Mouse (Mus musculus): ENCODE results near the gene Pak4. TPM values are rescaled to one million over a fixed set of nuclear protein-coding genes. Genes with fewer than 3 reads are reported as not detected.

Gene Pak4
- polyA plus RNA-seq, 1 experiment, result 33.4 TPM

- no peak overlapping the region for H3ac ChIP-seq (ENCODE audit: control insufficient read depth, insufficient read length, low read depth)
- TF ChIP-seq MYOD1 (IDR thresholded peaks at IDR 0.05; ENCODE audit: control insufficient read depth, insufficient read length, low read depth), result no peak
- no peak for TF ChIP-seq CEBPB (IDR thresholded peaks at IDR 0.05; ENCODE audit: low read depth)
- no peak for TF ChIP-seq USF1 (IDR thresholded peaks at IDR 0.05; ENCODE audit: low read depth)
Observed at GRCm38 (mm10) chr7:28586663-28587411, 11.1 kb downstream of the Pak4 start.

GRCm38 (mm10) chr7:28585001-28585400, 13.0 kb downstream of the Pak4 start:
- Histone ChIP-seq H3ac (ENCODE audit: control insufficient read depth, insufficient read length, low read depth) (no peak overlapping the region), H3K4me3 (ENCODE audit: insufficient read depth, poor library complexity, severe bottlenecking) (no peak overlapping the region), H3K79me3 (ENCODE audit: low read depth) (peaks cover 28% of the 10 kb centered on the region), H3K36me3 (ENCODE audit: control insufficient read depth, insufficient read depth) (no peaks in the 10 kb centered on the region), H3K27me3 (ENCODE audit: control insufficient read depth, insufficient read depth, insufficient read length) (no peaks in the 10 kb centered on the region), H3K79me2 (ENCODE audit: control insufficient read depth, insufficient read depth) (peaks cover 98% of the 10 kb centered on the region)
- TF ChIP-seq FOSL1 (IDR thresholded peaks at IDR 0.05; ENCODE audit: insufficient read depth, low read length, poor library complexity, severe bottlenecking), result no peak
- no peak for TF ChIP-seq MYOG (IDR thresholded peaks at IDR 0.05; ENCODE audit: control insufficient read depth, extremely low read depth, insufficient read length)
- TF ChIP-seq MAX (IDR thresholded peaks at IDR 0.05), result no peak
- TF ChIP-seq CTCF (IDR thresholded peaks at IDR 0.05; ENCODE audit: control insufficient read depth, insufficient read depth, insufficient read length), result no peak
- TF ChIP-seq USF1 (IDR thresholded peaks at IDR 0.05; ENCODE audit: low read depth), result no peak
- TF ChIP-seq MYOD1 (IDR thresholded peaks at IDR 0.05; ENCODE audit: control insufficient read depth, insufficient read length, low read depth), result no peak
- no peak for TF ChIP-seq CEBPB (IDR thresholded peaks at IDR 0.05; ENCODE audit: low read depth)

More at GRCm38 (mm10) chr7:28586663-28587411, 11.1 kb downstream of the Pak4 start:
- H3K36me3 ChIP-seq (ENCODE audit: control insufficient read depth, insufficient read depth), result no peaks in the 10 kb centered on the region
- H3K79me3 ChIP-seq (ENCODE audit: low read depth), result peaks cover 33% of the 10 kb centered on the region
- H3K4me3 ChIP-seq (ENCODE audit: insufficient read depth, poor library complexity, severe bottlenecking), result no peak overlapping the region
- no peaks in the 10 kb centered on the region for H3K27me3 ChIP-seq (ENCODE audit: control insufficient read depth, insufficient read depth, insufficient read length)
- H3K79me2 ChIP-seq (ENCODE audit: control insufficient read depth, insufficient read depth), result peaks cover 100% of the 10 kb centered on the region

- Histone ChIP-seq H3K79me3 (ENCODE audit: low read depth) (peaks cover 25% of the 10 kb centered on the region), H3K36me3 (ENCODE audit: control insufficient read depth, insufficient read depth) (no peaks in the 10 kb centered on the region), H3K4me3 (ENCODE audit: insufficient read depth, poor library complexity, severe bottlenecking) (no peak overlapping the region), H3ac (ENCODE audit: control insufficient read depth, insufficient read length, low read depth) (no peak overlapping the region), H3K79me2 (ENCODE audit: control insufficient read depth, insufficient read depth) (peaks cover 98% of the 10 kb centered on the region), H3K27me3 (ENCODE audit: control insufficient read depth, insufficient read depth, insufficient read length) (no peaks in the 10 kb centered on the region)
- TF ChIP-seq FOSL1 (IDR thresholded peaks at IDR 0.05; ENCODE audit: insufficient read depth, low read length, poor library complexity, severe bottlenecking) (no peak), CEBPB (IDR thresholded peaks at IDR 0.05; ENCODE audit: low read depth) (no peak), USF1 (IDR thresholded peaks at IDR 0.05; ENCODE audit: low read depth) (no peak), CTCF (IDR thresholded peaks at IDR 0.05; ENCODE audit: control insufficient read depth, insufficient read depth, insufficient read length) (no peak), MYOG (IDR thresholded peaks at IDR 0.05; ENCODE audit: control insufficient read depth, extremely low read depth, insufficient read length) (no peak), MAX (IDR thresholded peaks at IDR 0.05) (no peak), MYOD1 (IDR thresholded peaks at IDR 0.05; ENCODE audit: control insufficient read depth, insufficient read length, low read depth) (no peak)
Observed at GRCm38 (mm10) chr7:28584468-28584867, 13.5 kb downstream of the Pak4 start.

DNA sequence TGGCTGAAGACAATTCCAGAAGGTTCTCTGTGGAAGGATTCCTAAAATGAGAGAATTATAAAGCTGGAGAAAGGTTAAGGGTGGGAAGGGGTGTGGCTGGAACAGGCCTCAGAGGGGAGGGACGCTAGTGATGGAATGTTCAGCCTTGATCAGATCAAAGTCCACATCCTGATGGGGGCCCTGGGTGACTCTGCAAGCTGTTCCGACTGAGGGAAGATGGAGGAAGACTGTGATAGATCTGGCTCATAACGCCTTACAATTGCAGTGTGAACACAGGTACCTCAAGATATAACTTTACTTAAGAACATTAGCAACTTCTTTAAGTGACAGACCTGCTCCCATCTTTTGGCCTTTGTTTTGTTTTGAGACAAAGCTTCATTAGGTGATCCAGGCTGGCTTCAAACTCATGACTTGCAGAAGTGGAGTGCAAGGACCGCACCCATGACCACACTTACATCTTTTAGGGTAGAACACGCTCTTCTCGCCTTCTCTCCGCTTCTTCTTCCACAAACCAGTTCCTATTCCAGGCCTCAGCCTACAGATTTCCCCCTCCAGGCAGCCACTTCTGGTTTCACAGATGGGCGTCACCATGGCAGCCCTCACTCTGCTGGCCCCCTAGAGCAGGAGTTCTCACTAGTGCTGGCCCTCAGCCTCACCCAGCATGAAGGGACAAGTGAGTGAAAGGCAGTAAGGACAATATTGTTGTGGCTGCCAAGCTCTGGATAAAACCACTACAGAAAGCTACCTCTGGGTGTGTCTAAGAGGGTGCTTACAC, 14.2 kb downstream of the Pak4 start:
- TF ChIP-seq CEBPB (IDR thresholded peaks at IDR 0.05; ENCODE audit: low read depth) (no peak), CTCF (IDR thresholded peaks at IDR 0.05; ENCODE audit: control insufficient read depth, insufficient read depth, insufficient read length) (no peak), MAX (IDR thresholded peaks at IDR 0.05) (no peak), MYOD1 (IDR thresholded peaks at IDR 0.05; ENCODE audit: control insufficient read depth, insufficient read length, low read depth) (no peak), MYOG (IDR thresholded peaks at IDR 0.05; ENCODE audit: control insufficient read depth, extremely low read depth, insufficient read length) (no peak), FOSL1 (IDR thresholded peaks at IDR 0.05; ENCODE audit: insufficient read depth, low read length, poor library complexity, severe bottlenecking) (no peak), USF1 (IDR thresholded peaks at IDR 0.05; ENCODE audit: low read depth) (no peak)
- Histone ChIP-seq H3K4me3 (ENCODE audit: insufficient read depth, poor library complexity, severe bottlenecking) (no peak overlapping the region), H3K79me2 (ENCODE audit: control insufficient read depth, insufficient read depth) (peaks cover 94% of the 10 kb centered on the region), H3K27me3 (ENCODE audit: control insufficient read depth, insufficient read depth, insufficient read length) (no peaks in the 10 kb centered on the region), H3K79me3 (ENCODE audit: low read depth) (peaks cover 22% of the 10 kb centered on the region), H3ac (ENCODE audit: control insufficient read depth, insufficient read length, low read depth) (no peak overlapping the region), H3K36me3 (ENCODE audit: control insufficient read depth, insufficient read depth) (no peaks in the 10 kb centered on the region)

DNA sequence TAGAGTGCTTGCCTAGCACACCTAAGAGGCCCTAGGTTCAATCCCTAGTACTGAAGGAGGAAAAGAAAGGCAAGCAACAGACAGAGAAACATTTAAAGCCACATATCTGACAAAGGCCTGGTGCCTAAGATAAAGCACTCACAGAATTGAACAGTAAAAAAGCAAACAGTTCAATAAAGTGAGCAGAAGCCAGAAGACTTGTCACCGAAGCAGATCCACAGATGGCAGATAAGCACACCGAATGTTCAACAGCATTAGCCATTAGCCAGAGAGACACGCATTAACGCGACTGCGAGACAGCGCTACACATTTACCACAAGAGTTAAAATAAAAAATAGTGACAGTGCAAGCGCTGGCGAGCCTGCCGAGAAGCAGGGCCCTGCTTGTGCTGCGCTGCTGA, 15.1 kb downstream of the Pak4 start:
- Histone ChIP-seq H3K27me3 (ENCODE audit: control insufficient read depth, insufficient read depth, insufficient read length) (no peaks in the 10 kb centered on the region), H3K79me2 (ENCODE audit: control insufficient read depth, insufficient read depth) (peaks cover 94% of the 10 kb centered on the region), H3ac (ENCODE audit: control insufficient read depth, insufficient read length, low read depth) (no peak overlapping the region), H3K36me3 (ENCODE audit: control insufficient read depth, insufficient read depth) (no peaks in the 10 kb centered on the region), H3K4me3 (ENCODE audit: insufficient read depth, poor library complexity, severe bottlenecking) (no peak overlapping the region), H3K79me3 (ENCODE audit: low read depth) (peaks cover 22% of the 10 kb centered on the region)
- no peak for TF ChIP-seq MYOG (IDR thresholded peaks at IDR 0.05; ENCODE audit: control insufficient read depth, extremely low read depth, insufficient read length)
- no peak for TF ChIP-seq CTCF (IDR thresholded peaks at IDR 0.05; ENCODE audit: control insufficient read depth, insufficient read depth, insufficient read length)
- no peak for TF ChIP-seq USF1 (IDR thresholded peaks at IDR 0.05; ENCODE audit: low read depth)
- no peak for TF ChIP-seq MAX (IDR thresholded peaks at IDR 0.05)
- no peak for TF ChIP-seq MYOD1 (IDR thresholded peaks at IDR 0.05; ENCODE audit: control insufficient read depth, insufficient read length, low read depth)
- TF ChIP-seq CEBPB (IDR thresholded peaks at IDR 0.05; ENCODE audit: low read depth), result no peak
- TF ChIP-seq FOSL1 (IDR thresholded peaks at IDR 0.05; ENCODE audit: insufficient read depth, low read length, poor library complexity, severe bottlenecking), result no peak
